Mouse (Mus musculus) lung, postnatal 0 days (tissue): ENCODE results near the gene Tcf3. TPM values are rescaled to one million over a fixed set of nuclear protein-coding genes. Genes with fewer than 3 reads are reported as not detected.

ENCODE experiments used
- ATAC-seq: fragments of 200-750 bp; cut with Nextera tagmentation; 2 replicates; pipeline ENCODE4 v1.8.0; 2017; ENCODE audit warnings: moderate library complexity
- DNase-seq: peaks from one replicate; pipeline ENCODE4 v3.0.0-alpha.2; 2016; ENCODE audit warnings: low spot score
- H3K27ac ChIP-seq: fragments of 300-500 bp; sonication (generic); 2 replicates; pipeline ENCODE4 v1.5.1; 2014; ENCODE audit warnings: antibody characterized with exemption, mild to moderate bottlenecking, low read length, mixed read lengths
- H3K27me3 ChIP-seq: fragments of 300-500 bp; sonication (generic); replicated peaks from 2 replicates; pipeline ENCODE4 v1.6.1; 2014; ENCODE audit warnings: low read length, mixed read lengths; ENCODE audit not compliant: insufficient read depth
- H3K36me3 ChIP-seq: fragments of 300-500 bp; sonication (generic); 2 replicates; pipeline ENCODE4 v1.6.1; 2014; ENCODE audit warnings: low read length, mixed read lengths; ENCODE audit not compliant: insufficient read depth
- H3K4me1 ChIP-seq: fragments of 300-500 bp; sonication (generic); 2 replicates; pipeline ENCODE4 v1.6.1; 2014; ENCODE audit warnings: antibody characterized with exemption, low read depth, low read length, mixed read lengths; ENCODE audit not compliant: insufficient read depth
- H3K4me2 ChIP-seq: fragments of 300-500 bp; sonication (generic); replicated peaks from 2 replicates; pipeline ENCODE4 v1.6.1; 2014; ENCODE audit warnings: low read depth, mild to moderate bottlenecking, low read length, moderate library complexity, mixed read lengths
- H3K4me3 ChIP-seq: fragments of 300-500 bp; sonication (generic); 2 replicates; pipeline ENCODE4 v1.5.1; 2014; ENCODE audit warnings: low read depth, low read length
- H3K9ac ChIP-seq: fragments of 300-500 bp; sonication (generic); replicated peaks from 2 replicates; pipeline ENCODE4 v1.6.1; 2014; ENCODE audit warnings: low read depth, mild to moderate bottlenecking
- H3K9me3 ChIP-seq: fragments of 300-500 bp; sonication (generic); 2 replicates; pipeline ENCODE4 v1.6.1; 2016; ENCODE audit warnings: low read length, mixed read lengths
- CTCF ChIP-seq: IDR thresholded peaks from 2 replicates; pipeline ENCODE4 v1.5.1; 2016; ENCODE audit warnings: antibody characterized with exemption, mild to moderate bottlenecking
- EP300 ChIP-seq: IDR thresholded peaks from 2 replicates; pipeline ENCODE4 v1.6.1; 2016; ENCODE audit warnings: antibody characterized with exemption, mild to moderate bottlenecking, control low read depth
- WGBS: fragments of 180-500 bp; shearing (Covaris S2); extraction: QIAGEN DNeasy Blood & Tissue Kit; methylation state at CpG from one replicate; pipeline ENCODE4 v1.1.7; 2014; 5-methylcytosine and 5-hydroxymethylcytosine counted together
- microRNA-seq: library from miRNA; unstranded; fragments of <30 nt; microRNA quantifications from one replicate; pipeline ENCODE4, GENCODE M21; 2016
- polyA plus RNA-seq: library from polyadenylated mRNA; unstranded; fragments of >200 nt; fragmentation: Nextera tagmentation; extraction: Ambion mirVana; gene quantifications from 2 replicates; pipeline ENCODE4 v1.2.1, GENCODE M21; 2015

Gene Tcf3
- polyA plus RNA-seq, 1 experiment from 2014 or later: 34.7 TPM

- H3K9me3 ChIP-seq: no peaks in the 10 kb centered on the region
- DNase-seq (peak; percentile 80), ATAC-seq (peak; percentile 84)
- no peak overlapping the region for H3K4me3 ChIP-seq
- 9% methylated on average over 12 of the region's 12 CpGs for WGBS
- TF ChIP-seq CTCF (no peak), EP300 (no peak)
- no peaks in the 10 kb centered on the region for H3K27me3 ChIP-seq
- H3K4me2 ChIP-seq: no peak overlapping the region
- no peaks in the 10 kb centered on the region for H3K36me3 ChIP-seq
- no peak overlapping the region for H3K27ac ChIP-seq
- H3K9ac ChIP-seq: no peak overlapping the region
- no peaks in the 10 kb centered on the region for H3K4me1 ChIP-seq
These were observed 62.0 kb downstream of the Tcf3 start for GRCm38 (mm10) chr10:80371411-80371966.

DNA sequence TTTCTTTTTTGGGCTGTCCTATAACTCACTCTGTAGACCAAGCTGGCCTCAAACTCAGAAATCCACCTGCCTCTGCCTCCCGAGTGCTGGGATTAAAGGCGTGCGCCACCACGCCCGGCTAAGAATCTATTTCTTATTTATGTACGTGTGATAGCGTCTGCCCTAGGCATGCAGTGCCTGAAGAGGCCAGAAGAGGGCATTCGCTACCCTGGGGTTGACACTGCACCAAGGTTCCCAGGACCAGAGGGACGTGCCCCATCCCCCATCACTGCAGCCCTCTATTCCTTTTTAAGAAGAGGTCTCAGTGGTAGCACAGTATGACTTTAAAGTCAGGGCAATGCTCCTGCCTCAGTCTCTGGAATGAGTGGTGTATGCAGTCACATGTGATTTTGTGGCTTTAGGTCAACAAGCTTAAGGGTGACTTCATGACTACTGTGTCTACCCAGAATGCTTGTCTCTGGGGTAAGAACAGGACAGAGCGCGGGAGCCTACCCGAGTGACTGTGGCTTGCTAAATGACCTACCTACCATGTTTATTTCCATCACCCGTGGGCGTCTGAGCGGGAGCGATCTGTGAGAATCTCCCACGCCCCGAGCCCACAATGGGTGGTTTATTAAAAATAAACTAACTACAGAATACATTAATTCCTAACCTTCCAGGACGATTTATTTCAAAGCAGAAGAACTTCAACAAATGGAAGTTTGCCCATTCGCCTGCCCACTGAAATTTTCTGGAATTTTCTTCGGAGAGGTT is 63.3 kb downstream of the Tcf3 start:
- Histone ChIP-seq H3K4me3 (no peak overlapping the region), H3K9ac (no peak overlapping the region), H3K27ac (no peak overlapping the region), H3K27me3 (no peaks in the 10 kb centered on the region), H3K4me2 (no peak overlapping the region), H3K36me3 (no peaks in the 10 kb centered on the region), H3K4me1 (no peaks in the 10 kb centered on the region), H3K9me3 (no peaks in the 10 kb centered on the region)
- 73% methylated on average over 21 of the region's 21 CpGs for WGBS
- DNase-seq: no peak
- ATAC-seq: no peak
- no peak for TF ChIP-seq EP300
- peak; percentile 40 for TF ChIP-seq CTCF

DNA sequence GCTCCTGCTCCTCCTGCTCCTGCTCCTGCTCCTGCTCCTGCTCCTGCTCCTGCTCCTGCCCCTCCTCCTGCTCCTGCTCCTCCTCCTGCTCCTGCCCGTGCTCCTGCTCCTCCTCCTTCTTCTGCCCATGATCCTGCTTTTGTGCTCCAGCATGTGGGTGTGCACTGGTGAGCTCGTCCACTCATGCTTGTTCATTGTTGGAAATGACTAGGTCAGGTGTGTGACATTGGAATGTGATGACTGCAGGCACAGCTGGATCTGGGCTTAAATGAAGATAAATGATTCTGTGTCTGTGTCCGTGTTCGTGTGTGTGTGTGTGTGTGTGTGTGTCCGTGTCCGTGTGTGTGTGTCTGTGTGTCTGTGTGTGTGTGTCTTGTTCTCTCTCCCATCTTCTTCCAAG is 65.1 kb downstream of the Tcf3 start:
- TF ChIP-seq CTCF: no peak
- TF ChIP-seq EP300: no peak
- DNase-seq (no peak), ATAC-seq (no peak)
- Histone ChIP-seq H3K9ac (no peak overlapping the region), H3K4me3 (no peak overlapping the region), H3K4me2 (no peak overlapping the region), H3K27me3 (no peaks in the 10 kb centered on the region), H3K9me3 (no peaks in the 10 kb centered on the region), H3K36me3 (no peaks in the 10 kb centered on the region), H3K27ac (no peak overlapping the region), H3K4me1 (no peaks in the 10 kb centered on the region)
- 84% methylated on average over 6 of the region's 6 CpGs for WGBS

GRCm38 (mm10) chr10:80367954-80368353 is 65.5 kb downstream of the Tcf3 start:
- H3K4me1 ChIP-seq: no peaks in the 10 kb centered on the region
- no peaks in the 10 kb centered on the region for H3K27me3 ChIP-seq
- no peak for DNase-seq
- no peaks in the 10 kb centered on the region for H3K36me3 ChIP-seq
- 37% methylated on average over 5 of the region's 5 CpGs for WGBS
- no peak overlapping the region for H3K9ac ChIP-seq
- no peak for TF ChIP-seq EP300
- no peak for TF ChIP-seq CTCF
- H3K9me3 ChIP-seq: no peaks in the 10 kb centered on the region
- H3K4me2 ChIP-seq: no peak overlapping the region
- H3K4me3 ChIP-seq: no peak overlapping the region
- no peak overlapping the region for H3K27ac ChIP-seq
- ATAC-seq: no peak

DNA sequence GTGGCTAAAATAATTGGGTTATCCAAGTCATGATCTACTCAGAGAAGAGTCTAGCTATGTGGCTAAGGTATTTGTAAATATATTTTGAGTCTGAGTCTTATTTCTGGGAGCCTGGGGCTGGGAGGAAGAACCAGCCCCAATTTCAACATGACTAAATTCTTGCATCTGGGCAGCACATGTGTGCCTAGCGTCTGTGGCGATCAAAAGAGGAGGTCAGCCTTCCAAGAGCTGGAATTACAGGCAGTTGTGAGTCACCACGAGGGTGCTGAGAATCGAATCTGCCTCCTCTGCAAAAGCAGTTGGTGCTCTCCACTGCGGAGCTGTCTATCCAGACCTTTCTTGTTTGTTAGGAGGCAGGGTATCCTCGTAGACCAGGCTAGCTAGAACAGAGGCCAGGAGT is 67.7 kb downstream of the Tcf3 start:
- no peaks in the 10 kb centered on the region for H3K27me3 ChIP-seq
- no peaks in the 10 kb centered on the region for H3K4me1 ChIP-seq
- H3K36me3 ChIP-seq: no peaks in the 10 kb centered on the region
- no peak overlapping the region for H3K4me3 ChIP-seq
- no peak overlapping the region for H3K27ac ChIP-seq
- H3K9me3 ChIP-seq: no peaks in the 10 kb centered on the region
- H3K4me2 ChIP-seq: no peak overlapping the region
- TF ChIP-seq EP300: no peak
- no peak for TF ChIP-seq CTCF
- ATAC-seq (no peak), DNase-seq (no peak)
- H3K9ac ChIP-seq: no peak overlapping the region
- 63% methylated on average over 6 of the region's 6 CpGs for WGBS

DNA sequence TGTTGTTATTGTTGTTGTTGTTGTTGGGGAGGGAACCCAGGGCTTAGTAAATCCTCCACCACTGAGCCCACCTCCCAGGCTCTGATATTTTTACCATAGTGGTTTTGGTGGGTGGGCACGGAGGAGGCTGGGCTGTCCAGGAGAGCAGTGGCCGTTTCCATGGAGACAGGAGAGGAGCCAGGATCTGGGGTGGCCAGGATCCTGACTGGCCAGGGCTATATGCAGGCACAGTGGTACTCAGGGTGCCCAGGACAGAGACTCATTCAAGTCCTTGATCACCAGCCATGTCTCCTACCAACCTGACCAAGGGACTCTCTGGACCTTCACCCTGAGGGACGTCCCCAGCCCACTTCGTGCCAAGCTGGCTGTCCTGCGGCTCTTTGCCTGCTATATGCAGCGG is 69.7 kb downstream of the Tcf3 start:
- DNase-seq (no peak), ATAC-seq (no peak)
- Histone ChIP-seq H3K4me3 (no peak overlapping the region), H3K27ac (no peak overlapping the region), H3K36me3 (no peaks in the 10 kb centered on the region), H3K27me3 (0 out of 2 replicates have a peak, but pooled peaks cover under 1% of the 10 kb centered on the region), H3K9me3 (no peaks in the 10 kb centered on the region), H3K9ac (no peak overlapping the region), H3K4me2 (no peak overlapping the region), H3K4me1 (no peaks in the 10 kb centered on the region)
- 43% methylated on average over 6 of the region's 6 CpGs for WGBS
- TF ChIP-seq CTCF (no peak), EP300 (no peak)

Small RNA genes lying within 50 kb of the gene (microRNA-seq; reads per million reads assigned to microRNA genes)
- not detected for gene Gm22721

Other genes with a start within 250 kb of the Tcf3 start
- 34.0 and 36.9 TPM in 2 replicates for gene Mum1, start 207.2 kb downstream of the Tcf3 start, polyA plus RNA-seq
- 295 and 327 TPM in 2 replicates for gene Ndufs7, start 184.5 kb downstream of the Tcf3 start, polyA plus RNA-seq
- gene Gamt, start 172.6 kb downstream of the Tcf3 start, polyA plus RNA-seq: 23.5 and 25.4 TPM in 2 replicates
- 37.8 and 38.1 TPM in 2 replicates for gene Dazap1, start 172.2 kb downstream of the Tcf3 start, polyA plus RNA-seq
- 651 and 741 TPM in 2 replicates for gene Rps15, start 141.2 kb downstream of the Tcf3 start, polyA plus RNA-seq
- gene Apc2, start 137.7 kb downstream of the Tcf3 start, polyA plus RNA-seq: 0.57 and 0.85 TPM in 2 replicates
- 58.4 and 64.8 TPM in 2 replicates for gene 2310011J03Rik, start 113.1 kb downstream of the Tcf3 start, polyA plus RNA-seq
- gene Pcsk4, start 104.1 kb downstream of the Tcf3 start, polyA plus RNA-seq: 3.4 and 3.7 TPM in 2 replicates
- 15.4 and 17.6 TPM in 2 replicates for gene Reep6, start 103.7 kb downstream of the Tcf3 start, polyA plus RNA-seq
- gene Adamtsl5, start 85.2 kb downstream of the Tcf3 start, polyA plus RNA-seq: 6.4 and 7.3 TPM in 2 replicates
- 1.00 and 1.0 TPM in 2 replicates for gene Plk5, start 77.2 kb downstream of the Tcf3 start, polyA plus RNA-seq
- 6.0 and 6.3 TPM in 2 replicates for gene Mex3d, start 46.0 kb downstream of the Tcf3 start, polyA plus RNA-seq
- 90.6 and 90.7 TPM in 2 replicates for gene Mbd3, start 34.1 kb downstream of the Tcf3 start, polyA plus RNA-seq
- 511 and 651 TPM in 2 replicates for gene Uqcr11, start 26.8 kb downstream of the Tcf3 start, polyA plus RNA-seq
- gene Onecut3, start 61.2 kb upstream of the Tcf3 start, polyA plus RNA-seq: not detected in 2 replicates
- 0.04 and 0.10 TPM in 2 replicates for gene Atp8b3, start 105.5 kb upstream of the Tcf3 start, polyA plus RNA-seq
- gene Rexo1, start 127.9 kb upstream of the Tcf3 start, polyA plus RNA-seq: 12.9 TPM in 2 replicates
- gene Klf16, start 143.7 kb upstream of the Tcf3 start, polyA plus RNA-seq: 7.1 and 7.2 TPM in 2 replicates
- gene Abhd17a, start 156.7 kb upstream of the Tcf3 start, polyA plus RNA-seq: 105 and 106 TPM in 2 replicates
- gene Scamp4, start 169.2 kb upstream of the Tcf3 start, polyA plus RNA-seq: 56.9 and 59.3 TPM in 2 replicates
- 3.5 and 4.8 TPM in 2 replicates for gene Adat3, start 169.2 kb upstream of the Tcf3 start, polyA plus RNA-seq
- gene Gm49322, start 172.4 kb upstream of the Tcf3 start, polyA plus RNA-seq: 0.98 and 1.1 TPM in 2 replicates
- gene Csnk1g2, start 189.2 kb upstream of the Tcf3 start, polyA plus RNA-seq: 97.7 and 111 TPM in 2 replicates
- gene Btbd2, start 223.4 kb upstream of the Tcf3 start, polyA plus RNA-seq: 41.7 and 42.9 TPM in 2 replicates
- gene Mknk2, start 244.5 kb upstream of the Tcf3 start, polyA plus RNA-seq: 92.2 and 103 TPM in 2 replicates